Comparison of ENCODE assay signal across 8 mouse cellular contexts in genomic region chr4:32153356-32153755, GRCm38 (mm10).
DNase-seq lines count a peak whose midpoint lies in the region; ATAC-seq and TF ChIP-seq lines count a peak whose summit lies in the region.

No protein-coding gene starts in this region.

- no peak overlapping the region for H3K4me2 ChIP-seq in embryonic facial prominence, embryonic 11.5 days (ENCODE audit: low read depth, low read length)
- no peak overlapping the region for H3K4me2 ChIP-seq in hindbrain, embryonic 16.5 days (ENCODE audit: low read length)
- H3K4me2 ChIP-seq in liver, embryonic 14.5 days (ENCODE audit: low read depth), result no peak overlapping the region
- H3K4me2 ChIP-seq in neural tube, embryonic 13.5 days, result no peak overlapping the region

- intact Hi-C loops in gastrocnemius, adult 2 months (cut with DNase I), result loop anchor here (5.0 kb wide), 1 partner anchor 419 kb away; no protein-coding TSS in a partner anchor
- intact Hi-C loops in gastrocnemius, postnatal 14 days (cut with DNase I; ENCODE audit: low total_unique reads), result loop anchor here (5.0 kb wide), 2 partner anchors 84 to 404 kb away; partner anchors contain the start of gene Bach2

- H3K27ac ChIP-seq in gastrocnemius, adult 2 months, result no peak overlapping the region
- no peak overlapping the region for H3K27ac ChIP-seq in embryonic facial prominence, embryonic 11.5 days (replicated peaks; ENCODE audit: low read depth, low read length)
- no peak overlapping the region for H3K27ac ChIP-seq in hindbrain, embryonic 16.5 days (ENCODE audit: low read depth, low read length)
- H3K27ac ChIP-seq in liver, embryonic 14.5 days, result no peak overlapping the region
- no peak overlapping the region for H3K27ac ChIP-seq in neural tube, embryonic 13.5 days (replicated peaks)

- no peak overlapping the region for H3K9ac ChIP-seq in embryonic facial prominence, embryonic 11.5 days (replicated peaks; ENCODE audit: low read length)
- no peak overlapping the region for H3K9ac ChIP-seq in hindbrain, embryonic 16.5 days (ENCODE audit: low read depth, low read length)
- H3K9ac ChIP-seq in liver, embryonic 14.5 days (replicated peaks), result no peak overlapping the region
- no peak overlapping the region for H3K9ac ChIP-seq in neural tube, embryonic 13.5 days

- TF ChIP-seq CTCF in gastrocnemius, adult 2 months (IDR thresholded peaks at IDR 0.05), result peak; percentile 66
- peak; percentile 54 for TF ChIP-seq CTCF in Patski (IDR thresholded peaks at IDR 0.05)
- peak; percentile 89 for TF ChIP-seq CTCF in liver, embryonic 14.5 days (IDR thresholded peaks at IDR 0.05; ENCODE audit: low read depth)

- no peak overlapping the region for H3K4me3 ChIP-seq in gastrocnemius, adult 2 months
- H3K4me3 ChIP-seq in embryonic facial prominence, embryonic 11.5 days (ENCODE audit: low read depth, low read length), result no peak overlapping the region
- H3K4me3 ChIP-seq in hindbrain, embryonic 16.5 days (ENCODE audit: low read length), result no peak overlapping the region
- no peak overlapping the region for H3K4me3 ChIP-seq in liver, embryonic 14.5 days (ENCODE audit: insufficient read depth in 1 of 2, low read depth in 2 of 2, low read length in 2 of 2)
- no peak overlapping the region for H3K4me3 ChIP-seq in neural tube, embryonic 13.5 days

- CTCF ChIA-PET in Patski (lab: Charles Lee), result interaction anchor here (0.7 to 1.4 kb wide), 4 partner anchors 11 to 96 kb away, joined by 3 to 4 read pairs (median 3); no protein-coding TSS in a partner anchor

- ATAC-seq in Patski, result no peak
- ATAC-seq in embryonic facial prominence, embryonic 11.5 days (replicated peaks; ENCODE audit: insufficient number of reproducible peaks, low FRiP score, low TSS enrichment, low read depth), result peak; percentile 71
- peak; percentile 72 for ATAC-seq in hindbrain, embryonic 16.5 days
- peak; percentile 60; the same call in 1 of the 2 replicates for ATAC-seq in liver, embryonic 14.5 days (ENCODE audit: insufficient read depth)
- ATAC-seq in neural tube, embryonic 13.5 days (ENCODE audit: low read depth), result peak; percentile 79

- no peaks in the 10 kb centered on the region for H3K9me3 ChIP-seq in embryonic facial prominence, embryonic 11.5 days (replicated peaks; ENCODE audit: control insufficient read depth, low read length)
- no peaks in the 10 kb centered on the region for H3K9me3 ChIP-seq in hindbrain, embryonic 16.5 days (ENCODE audit: control insufficient read depth, low read length)
- no peaks in the 10 kb centered on the region for H3K9me3 ChIP-seq in liver, embryonic 14.5 days (ENCODE audit: control insufficient read depth, low read length)
- H3K9me3 ChIP-seq in neural tube, embryonic 13.5 days, result no peaks in the 10 kb centered on the region

- no peak for TF ChIP-seq EP300 in liver, embryonic 14.5 days (IDR thresholded peaks at IDR 0.05; ENCODE audit: low read depth)

- 78% methylated on average over 4 of the region's 4 CpGs for WGBS in embryonic facial prominence, embryonic 11.5 days
- WGBS in hindbrain, embryonic 16.5 days, result 79% methylated on average over 4 of the region's 4 CpGs
- 50% methylated on average over 4 of the region's 4 CpGs for WGBS in liver, embryonic 14.5 days (ENCODE audit: insufficient replicate concordance)
- 79% methylated on average over 4 of the region's 4 CpGs for WGBS in neural tube, embryonic 13.5 days

- no peaks in the 10 kb centered on the region for H3K27me3 ChIP-seq in Patski
- no peaks in the 10 kb centered on the region for H3K27me3 ChIP-seq in embryonic facial prominence, embryonic 11.5 days (ENCODE audit: control insufficient read depth, insufficient read depth, low read length)
- no peaks in the 10 kb centered on the region for H3K27me3 ChIP-seq in hindbrain, embryonic 16.5 days (replicated peaks; ENCODE audit: control insufficient read depth, insufficient read depth, low read length)
- no peaks in the 10 kb centered on the region for H3K27me3 ChIP-seq in liver, embryonic 14.5 days (ENCODE audit: control insufficient read depth, insufficient read depth, low read length)
- H3K27me3 ChIP-seq in neural tube, embryonic 13.5 days, result no peaks in the 10 kb centered on the region

- H3K36me3 ChIP-seq in embryonic facial prominence, embryonic 11.5 days (replicated peaks; ENCODE audit: control insufficient read depth, insufficient read depth, low read depth, low read length), result no peaks in the 10 kb centered on the region
- no peaks in the 10 kb centered on the region for H3K36me3 ChIP-seq in hindbrain, embryonic 16.5 days (ENCODE audit: control insufficient read depth, insufficient read depth, low read length)
- H3K36me3 ChIP-seq in liver, embryonic 14.5 days (replicated peaks; ENCODE audit: control insufficient read depth, insufficient read depth, low read depth), result no peaks in the 10 kb centered on the region
- no peaks in the 10 kb centered on the region for H3K36me3 ChIP-seq in neural tube, embryonic 13.5 days

- POLR2A ChIA-PET in Patski (lab: Charles Lee), result no interaction called here

- DNase-seq in gastrocnemius, adult 2 months, result peak; percentile 39
- no peak for DNase-seq in gastrocnemius, postnatal 14 days
- DNase-seq in Patski (ENCODE audit: low read depth, low spot score), result no peak
- peak; percentile 67 for DNase-seq in embryonic facial prominence, embryonic 11.5 days (ENCODE audit: low spot score)
- no peak for DNase-seq in liver, embryonic 14.5 days (ENCODE audit: low read depth in 3 of 3, low spot score in 3 of 3)
- DNase-seq in testis, postnatal 10 days (ENCODE audit: low spot score), result no peak

- in situ Hi-C loops in Patski (cut with MboI; ENCODE audit: low pct_unique_long_range_greater_than_20kb), result loop anchor here (5.0 kb wide), 1 partner anchor 399 kb away; no protein-coding TSS in a partner anchor

- H3K4me1 ChIP-seq in embryonic facial prominence, embryonic 11.5 days (ENCODE audit: control insufficient read depth, insufficient read depth, low read length), result no peaks in the 10 kb centered on the region
- H3K4me1 ChIP-seq in hindbrain, embryonic 16.5 days (ENCODE audit: control insufficient read depth, insufficient read depth, low read depth, low read length), result no peaks in the 10 kb centered on the region
- 0 out of 4 replicates have a peak, but pooled peaks cover 0 to 2% of the 10 kb centered on the region in 2 experiments for H3K4me1 ChIP-seq in liver, embryonic 14.5 days (replicated peaks; ENCODE audit: control insufficient read depth in 2 of 2, insufficient read depth in 2 of 2, low read length in 1 of 2)
- peaks cover 22% of the 10 kb centered on the region for H3K4me1 ChIP-seq in neural tube, embryonic 13.5 days (replicated peaks)

Comparison
In these comparisons a context has a peak if more than half of its experiments do, and no peak if none do; other contexts are left out.
1. DNase-seq: peak in gastrocnemius, adult 2 months (single experiment) and embryonic facial prominence, embryonic 11.5 days (single experiment); none in gastrocnemius, postnatal 14 days (single experiment), Patski (single experiment), liver, embryonic 14.5 days (0 of 3) and testis, postnatal 10 days (single experiment).
2. Peak in every context shown above with its lines, with median percentiles within 50 percentile points of each other: CTCF ChIP-seq.